31 mouse cellular contexts compared by ENCODE assay signal in the genomic region with DNA sequence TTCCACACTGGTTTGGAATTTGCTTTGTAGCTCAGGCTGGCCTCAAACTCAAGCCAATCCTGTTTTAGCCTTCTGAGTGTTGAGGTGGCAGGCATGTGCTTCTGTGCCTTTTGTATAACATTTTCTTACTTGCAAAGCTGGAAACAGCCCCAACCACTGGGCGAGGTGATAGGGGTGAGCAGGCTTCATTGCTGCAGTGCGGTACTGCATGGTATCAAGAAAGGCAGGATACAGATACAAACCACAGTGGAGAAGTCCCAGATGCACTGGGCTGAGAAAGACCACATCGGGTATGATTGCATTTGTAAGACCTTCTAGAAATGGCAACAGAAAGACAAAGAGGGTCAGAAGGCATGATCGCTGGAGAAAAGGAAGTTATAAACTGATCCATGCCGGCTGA. TPM values are rescaled to one million over a fixed set of nuclear protein-coding genes. Genes with fewer than 3 reads are reported as not detected.
A peak's percentile ranks its signal among the peaks of the same experiment; 100 is the strongest.
DNase-seq lines count a peak whose midpoint lies in the region; ATAC-seq and TF ChIP-seq lines count a peak whose summit lies in the region.
"Had no signal": no experiment of that assay in that cellular context is flagged by ENCODE, and none has a peak within 500 bp of the region (broad histone marks: within the 10 kb centered on the region; RNA-seq: fewer than 3 reads in every experiment).

No protein-coding gene starts in this region.

- H3K4me3 ChIP-seq in forebrain, postnatal 0 days (ENCODE audit: low read depth, low read length): no peak overlapping the region
- H3K4me3 ChIP-seq in forebrain, embryonic 11.5 days (ENCODE audit: low read depth, low read length): no peak overlapping the region
- H3K4me3 ChIP-seq in midbrain, embryonic 11.5 days (ENCODE audit: low read depth, low read length): no peak overlapping the region
- no peak overlapping the region for H3K4me3 ChIP-seq in midbrain, postnatal 0 days (ENCODE audit: low read depth, low read length)
- H3K4me3 ChIP-seq: embryonic facial prominence, embryonic 12.5 days; heart, embryonic 13.5 days; intestine, embryonic 15.5 days; layer of hippocampus, adult 2 months; liver, embryonic 15.5 days; lung, embryonic 15.5 days; midbrain, embryonic 15.5 days had no signal

- 78% methylated on average over 5 of the region's 5 CpGs for WGBS in forebrain, postnatal 0 days
- 88% methylated on average over 5 of the region's 5 CpGs for WGBS in forebrain, embryonic 11.5 days
- 82% methylated on average over 5 of the region's 5 CpGs for WGBS in midbrain, embryonic 11.5 days
- 87% methylated on average over 5 of the region's 5 CpGs for WGBS in midbrain, postnatal 0 days

- peak; percentile 14; the same call in 1 of the 2 replicates for ATAC-seq in forebrain, postnatal 0 days
- no peak for ATAC-seq in forebrain, embryonic 11.5 days (replicated peaks; ENCODE audit: low FRiP score)
- ATAC-seq in midbrain, embryonic 11.5 days (ENCODE audit: low FRiP score): no peak
- no peak for ATAC-seq in midbrain, postnatal 0 days (ENCODE audit: low FRiP score)
- peak; percentile 75 to 77 for ATAC-seq in hematopoietic stem cell, adult 5-6 weeks (replicated peaks in 1 of 2; ENCODE audit: insufficient read depth in 1 of 2, low FRiP score in 2 of 2, low TSS enrichment in 1 of 2, low read depth in 1 of 2, poor library complexity in 2 of 2, severe bottlenecking in 2 of 2)
- no peak for ATAC-seq in activated CD4-positive, CD25-positive, alpha-beta regulatory T cell, adult 4 months
- ATAC-seq: hindbrain, embryonic 16.5 days; intestine, embryonic 15.5 days; midbrain, embryonic 15.5 days; Patski had no signal

- no peaks in the 10 kb centered on the region for H3K4me1 ChIP-seq in forebrain, postnatal 0 days (ENCODE audit: insufficient read depth)
- no peaks in the 10 kb centered on the region for H3K4me1 ChIP-seq in forebrain, embryonic 11.5 days (replicated peaks; ENCODE audit: control insufficient read depth, insufficient read depth, low read length)
- H3K4me1 ChIP-seq in midbrain, embryonic 11.5 days (ENCODE audit: control insufficient read depth, insufficient read depth, low read length): no peaks in the 10 kb centered on the region
- no peaks in the 10 kb centered on the region for H3K4me1 ChIP-seq in midbrain, postnatal 0 days (ENCODE audit: insufficient read depth, low read length)
- H3K4me1 ChIP-seq: embryonic facial prominence, embryonic 12.5 days; heart, embryonic 13.5 days; intestine, embryonic 15.5 days; liver, embryonic 15.5 days; lung, embryonic 15.5 days; midbrain, embryonic 15.5 days had no signal

- H3K4me2 ChIP-seq in forebrain, postnatal 0 days (ENCODE audit: low read depth): no peak overlapping the region
- no peak overlapping the region for H3K4me2 ChIP-seq in forebrain, embryonic 11.5 days (ENCODE audit: low read depth, low read length, severe bottlenecking)
- no peak overlapping the region for H3K4me2 ChIP-seq in midbrain, embryonic 11.5 days
- no peak overlapping the region for H3K4me2 ChIP-seq in midbrain, postnatal 0 days (ENCODE audit: low read depth, low read length, poor library complexity, severe bottlenecking)
- H3K4me2 ChIP-seq: embryonic facial prominence, embryonic 12.5 days; heart, embryonic 13.5 days; intestine, embryonic 15.5 days; liver, embryonic 15.5 days; lung, embryonic 15.5 days; midbrain, embryonic 15.5 days had no signal

- no peaks in the 10 kb centered on the region for H3K27me3 ChIP-seq in forebrain, postnatal 0 days (ENCODE audit: insufficient read depth, low read length)
- no peaks in the 10 kb centered on the region for H3K27me3 ChIP-seq in forebrain, embryonic 11.5 days (ENCODE audit: control insufficient read depth, insufficient read depth, low read length)
- H3K27me3 ChIP-seq in midbrain, embryonic 11.5 days (ENCODE audit: control insufficient read depth, insufficient read depth, low read length): no peaks in the 10 kb centered on the region
- no peaks in the 10 kb centered on the region for H3K27me3 ChIP-seq in midbrain, postnatal 0 days (ENCODE audit: insufficient read depth, low read length)
- H3K27me3 ChIP-seq: embryonic facial prominence, embryonic 12.5 days; intestine, embryonic 15.5 days; liver, embryonic 15.5 days; lung, embryonic 15.5 days; midbrain, embryonic 15.5 days had no signal

- TF ChIP-seq CTCF in forebrain, postnatal 0 days (IDR thresholded peaks at IDR 0.05; ENCODE audit: low read depth): no peak
- TF ChIP-seq CTCF in midbrain, postnatal 0 days (IDR thresholded peaks at IDR 0.05): no peak

- no peaks in the 10 kb centered on the region for H3K9me3 ChIP-seq in forebrain, postnatal 0 days (ENCODE audit: low read length)
- H3K9me3 ChIP-seq in forebrain, embryonic 11.5 days (ENCODE audit: control insufficient read depth, low read length): no peaks in the 10 kb centered on the region
- no peaks in the 10 kb centered on the region for H3K9me3 ChIP-seq in midbrain, embryonic 11.5 days (ENCODE audit: control insufficient read depth, low read length)
- H3K9me3 ChIP-seq in midbrain, postnatal 0 days (ENCODE audit: low read length): no peaks in the 10 kb centered on the region
- H3K9me3 ChIP-seq: embryonic facial prominence, embryonic 12.5 days; heart, embryonic 13.5 days; intestine, embryonic 15.5 days; liver, embryonic 15.5 days; lung, embryonic 15.5 days; midbrain, embryonic 15.5 days had no signal

- H3K36me3 ChIP-seq in forebrain, postnatal 0 days (ENCODE audit: insufficient read depth): no peaks in the 10 kb centered on the region
- H3K36me3 ChIP-seq in forebrain, embryonic 11.5 days (ENCODE audit: control insufficient read depth, insufficient read depth, low read length): no peaks in the 10 kb centered on the region
- no peaks in the 10 kb centered on the region for H3K36me3 ChIP-seq in midbrain, embryonic 11.5 days (ENCODE audit: control insufficient read depth, insufficient read depth, low read length)
- no peaks in the 10 kb centered on the region for H3K36me3 ChIP-seq in midbrain, postnatal 0 days (ENCODE audit: insufficient read depth, low read length)
- H3K36me3 ChIP-seq: embryonic facial prominence, embryonic 12.5 days; heart, embryonic 13.5 days; intestine, embryonic 15.5 days; liver, embryonic 15.5 days; lung, embryonic 15.5 days; midbrain, embryonic 15.5 days had no signal

- no peak overlapping the region for H3K27ac ChIP-seq in forebrain, postnatal 0 days (ENCODE audit: low read depth, low read length)
- no peak overlapping the region for H3K27ac ChIP-seq in forebrain, embryonic 11.5 days (ENCODE audit: low read depth, low read length)
- no peak overlapping the region for H3K27ac ChIP-seq in midbrain, embryonic 11.5 days (ENCODE audit: low read depth, low read length)
- no peak overlapping the region for H3K27ac ChIP-seq in midbrain, postnatal 0 days (ENCODE audit: low read depth, low read length)
- H3K27ac ChIP-seq: embryonic facial prominence, embryonic 12.5 days; heart, embryonic 13.5 days; intestine, embryonic 15.5 days; layer of hippocampus, adult 2 months; liver, embryonic 15.5 days; lung, embryonic 15.5 days; midbrain, embryonic 15.5 days had no signal

- no peak overlapping the region for H3K9ac ChIP-seq in forebrain, postnatal 0 days
- no peak overlapping the region for H3K9ac ChIP-seq in forebrain, embryonic 11.5 days (ENCODE audit: low read length)
- no peak overlapping the region for H3K9ac ChIP-seq in midbrain, embryonic 11.5 days (ENCODE audit: low read length)
- H3K9ac ChIP-seq in midbrain, postnatal 0 days (replicated peaks; ENCODE audit: low read length, poor library complexity, severe bottlenecking): no peak overlapping the region
- H3K9ac ChIP-seq: embryonic facial prominence, embryonic 12.5 days; heart, embryonic 13.5 days; intestine, embryonic 15.5 days; liver, embryonic 15.5 days; lung, embryonic 15.5 days; midbrain, embryonic 15.5 days had no signal

- DNase-seq in forebrain, postnatal 0 days: no peak
- no peak for DNase-seq in forebrain, embryonic 11.5 days (ENCODE audit: low spot score)
- peak; percentile 10 for DNase-seq in midbrain, embryonic 11.5 days (ENCODE audit: low spot score, missing footprints)
- no peak for DNase-seq in midbrain, postnatal 0 days (ENCODE audit: low spot score)
- no peak for DNase-seq in gastrocnemius, postnatal 10 days
- DNase-seq: adrenal gland, postnatal 14 days; B cell, adult 2 months; cerebellum, adult 11 months; cerebellum, adult 9-10 months; cerebellum, postnatal 36 days; embryo, embryonic 11 days; gastrocnemius, postnatal 14 days; heart, adult 18-20 months; heart, postnatal 10 days; kidney, adult 2 months; kidney, postnatal 36 days; spleen, adult 18-20 months; thymus, postnatal 25 days had no signal

RNA-seq across cellular contexts. Expression of gene Rbm33, which starts 18.8 kb away (rescaled TPM):
- total RNA-seq in forebrain, postnatal 0 days (2014; rRNA removed): 25.9 and 41.7 TPM in 2 replicates
- polyA plus RNA-seq in forebrain, postnatal 0 days (2015; fragmentation: Nextera tagmentation; extraction: Ambion mirVana): 11.4 and 12.5 TPM in 2 replicates
- polyA plus RNA-seq in forebrain, embryonic 11.5 days (2014; fragmentation: Nextera tagmentation; extraction: Ambion mirVana): 24.9 and 26.0 TPM in 2 replicates
- polyA plus RNA-seq in midbrain, embryonic 11.5 days (2014; fragmentation: Nextera tagmentation; extraction: Ambion mirVana): 21.3 and 22.8 TPM in 2 replicates
- 31.6 and 36.1 TPM in 2 replicates for total RNA-seq in midbrain, postnatal 0 days (2014; rRNA removed)
- polyA plus RNA-seq in midbrain, postnatal 0 days (2015; fragmentation: Nextera tagmentation; extraction: Ambion mirVana): 10.3 and 13.8 TPM in 2 replicates
- 50.3 and 81.1 TPM in 2 replicates for total RNA-seq in hematopoietic stem cell, adult 5-6 weeks (2017)
- 10 to 100 TPM; 31.7 to 37.0 TPM for total RNA-seq in gastrocnemius, postnatal 10 days (2021)
- 10 to 100 TPM; 10.1 to 12.2 TPM for polyA plus RNA-seq in activated CD4-positive, CD25-positive, alpha-beta regulatory T cell, adult 4 months (2017; shearing (Covaris generic))

RNA-seq across cellular contexts. Expression of gene Cnpy1, which starts 52.6 kb away (rescaled TPM):
- 0.38 and 1.6 TPM in 2 replicates for total RNA-seq in forebrain, postnatal 0 days (2014; rRNA removed)
- 0.40 and 0.44 TPM in 2 replicates for polyA plus RNA-seq in forebrain, postnatal 0 days (2015; fragmentation: Nextera tagmentation; extraction: Ambion mirVana)
- 2.4 and 2.8 TPM in 2 replicates for polyA plus RNA-seq in forebrain, embryonic 11.5 days (2014; fragmentation: Nextera tagmentation; extraction: Ambion mirVana)
- polyA plus RNA-seq in midbrain, embryonic 11.5 days (2014; fragmentation: Nextera tagmentation; extraction: Ambion mirVana): 130 and 131 TPM in 2 replicates
- 41.4 and 47.0 TPM in 2 replicates for total RNA-seq in midbrain, postnatal 0 days (2014; rRNA removed)
- polyA plus RNA-seq in midbrain, postnatal 0 days (2015; fragmentation: Nextera tagmentation; extraction: Ambion mirVana): 14.6 and 17.5 TPM in 2 replicates
- not detected in 2 replicates for total RNA-seq in hematopoietic stem cell, adult 5-6 weeks (2017)
- total RNA-seq in gastrocnemius, postnatal 10 days (2021): not detected
- polyA plus RNA-seq in activated CD4-positive, CD25-positive, alpha-beta regulatory T cell, adult 4 months (2017; shearing (Covaris generic)): not detected
- total RNA-seq: heart, adult 18-20 months; heart, postnatal 10 days; left cerebral cortex, postnatal 36 days; neutrophil, adult 5-6 weeks had no signal
- polyA plus RNA-seq: heart, embryonic 13.5 days; Patski had no signal

Comparison
In these comparisons a context has a peak if more than half of its experiments do, and no peak if none do; other contexts are left out.
1. ATAC-seq: peak in forebrain, postnatal 0 days (single experiment) and hematopoietic stem cell, adult 5-6 weeks (2 of 2); none in forebrain, embryonic 11.5 days (single experiment), midbrain, embryonic 11.5 days (single experiment), midbrain, postnatal 0 days (single experiment) and activated CD4-positive, CD25-positive, alpha-beta regulatory T cell, adult 4 months (single experiment).